Comparison of ENCODE assay signal across 12 mouse cellular contexts in genomic region chr5:136540055-136540838, GRCm38 (mm10). TPM values are rescaled to one million over a fixed set of nuclear protein-coding genes. Genes with fewer than 3 reads are reported as not detected.
DNase-seq lines count a peak whose midpoint lies in the region; ATAC-seq and TF ChIP-seq lines count a peak whose summit lies in the region.
"Had no signal": no experiment of that assay in that cellular context is flagged by ENCODE, and none has a peak within 500 bp of the region (broad histone marks: within the 10 kb centered on the region; RNA-seq: fewer than 3 reads in every experiment).

No protein-coding gene starts in this region.

- 0 out of 2 replicates have a peak overlapping the region, but pooled peaks have one; percentile 25 for H3K9ac ChIP-seq in heart, embryonic 14.5 days (ENCODE audit: low read length)
- H3K9ac ChIP-seq in heart, postnatal 0 days (replicated peaks; ENCODE audit: low read depth, low read length) = no peak overlapping the region
- H3K9ac ChIP-seq: embryonic facial prominence, embryonic 15.5 days; forebrain, embryonic 12.5 days; midbrain, embryonic 12.5 days had no signal

- H3K27ac ChIP-seq in heart, embryonic 14.5 days (replicated peaks in 1 of 2; ENCODE audit: control insufficient read depth in 1 of 2, insufficient read depth in 1 of 2, low read depth in 2 of 2, low read length in 2 of 2) = peak overlapping the region; percentile 35 to 72
- H3K27ac ChIP-seq in heart, postnatal 0 days (ENCODE audit: low read depth) = peak overlapping the region; percentile 79
- H3K27ac ChIP-seq: embryonic facial prominence, embryonic 15.5 days; forebrain, embryonic 12.5 days; midbrain, embryonic 12.5 days had no signal

- no peak overlapping the region for H3K4me3 ChIP-seq in heart, embryonic 14.5 days (ENCODE audit: control insufficient read depth in 1 of 2, insufficient read depth in 1 of 2, low read depth in 1 of 2, low read length in 2 of 2)
- H3K4me3 ChIP-seq in heart, postnatal 0 days (ENCODE audit: low read depth, low read length) = no peak overlapping the region
- H3K4me3 ChIP-seq: embryonic facial prominence, embryonic 15.5 days; forebrain, embryonic 12.5 days; midbrain, embryonic 12.5 days had no signal

- no peak for ATAC-seq in heart, embryonic 14.5 days (ENCODE audit: insufficient number of reproducible peaks, insufficient read depth, low FRiP score, low read depth)
- no peak; the same call in 1 of the 2 replicates for ATAC-seq in heart, postnatal 0 days (ENCODE audit: insufficient read depth, low read depth)
- ATAC-seq in megakaryocyte-erythroid progenitor cell, adult 5-6 weeks (replicated peaks; ENCODE audit: low FRiP score, low TSS enrichment, poor library complexity, severe bottlenecking) = peak; percentile 65
- ATAC-seq: CD4-positive, CD25-positive, alpha-beta regulatory T cell, adult 4 months had no signal

- H3K4me1 ChIP-seq in heart, embryonic 14.5 days (ENCODE audit: control insufficient read depth in 2 of 2, insufficient read depth in 2 of 2, low read length in 2 of 2) = peaks cover 18 to 53% of the 10 kb centered on the region in 2 experiments
- peaks cover 35% of the 10 kb centered on the region for H3K4me1 ChIP-seq in heart, postnatal 0 days (ENCODE audit: control insufficient read depth, insufficient read depth)
- H3K4me1 ChIP-seq: embryonic facial prominence, embryonic 15.5 days had no signal

- H3K27me3 ChIP-seq in heart, embryonic 14.5 days (ENCODE audit: control insufficient read depth, insufficient read depth, low read length) = no peaks in the 10 kb centered on the region
- no peaks in the 10 kb centered on the region for H3K27me3 ChIP-seq in heart, postnatal 0 days (ENCODE audit: control insufficient read depth, insufficient read depth, low read length)
- H3K27me3 ChIP-seq: embryonic facial prominence, embryonic 15.5 days; forebrain, embryonic 12.5 days; midbrain, embryonic 12.5 days had no signal

- no peak overlapping the region for H3K4me2 ChIP-seq in heart, embryonic 14.5 days (ENCODE audit: low read length)
- no peak overlapping the region for H3K4me2 ChIP-seq in heart, postnatal 0 days (ENCODE audit: low read depth, low read length)
- H3K4me2 ChIP-seq: embryonic facial prominence, embryonic 15.5 days; forebrain, embryonic 12.5 days; midbrain, embryonic 12.5 days had no signal

- WGBS in heart, embryonic 14.5 days = 45% methylated on average over 5 of the region's 5 CpGs
- 38% methylated on average over 5 of the region's 5 CpGs for WGBS in heart, postnatal 0 days

- H3K36me3 ChIP-seq in heart, embryonic 14.5 days (ENCODE audit: control insufficient read depth, insufficient read depth, low read length) = no peaks in the 10 kb centered on the region
- H3K36me3 ChIP-seq in heart, postnatal 0 days (replicated peaks; ENCODE audit: control insufficient read depth, insufficient read depth, low read length) = no peaks in the 10 kb centered on the region
- H3K36me3 ChIP-seq: embryonic facial prominence, embryonic 15.5 days; forebrain, embryonic 12.5 days; midbrain, embryonic 12.5 days had no signal

- no peaks in the 10 kb centered on the region for H3K9me3 ChIP-seq in heart, embryonic 14.5 days (ENCODE audit: control insufficient read depth, low read length)
- H3K9me3 ChIP-seq in heart, postnatal 0 days (replicated peaks; ENCODE audit: control insufficient read depth, low read length) = no peaks in the 10 kb centered on the region
- H3K9me3 ChIP-seq: embryonic facial prominence, embryonic 15.5 days; forebrain, embryonic 12.5 days; midbrain, embryonic 12.5 days had no signal

- no peak for TF ChIP-seq CTCF in heart, postnatal 0 days (IDR thresholded peaks at IDR 0.05; ENCODE audit: low read depth)

- DNase-seq in heart, adult 9 months (ENCODE audit: low spot score in 2 of 2) = no peak
- DNase-seq in ovary, adult 18-20 months (ENCODE audit: low spot score) = peak; percentile 17
- no peak for DNase-seq in ovary, postnatal 14 days (ENCODE audit: low spot score)
- DNase-seq in heart, postnatal 0 days (ENCODE audit: low spot score) = no peak
- DNase-seq in layer of hippocampus, postnatal 14 days (ENCODE audit: low spot score in 2 of 2) = no peak
- DNase-seq: thymus, adult 2 months had no signal

- TF ChIP-seq EP300 in heart, postnatal 0 days (IDR thresholded peaks at IDR 0.05; ENCODE audit: low read depth) = no peak

RNA-seq across cellular contexts. Expression of gene Cux1, which starts 27.0 kb away (rescaled TPM):
- polyA plus RNA-seq in heart, embryonic 14.5 days (2014; fragmentation: Nextera tagmentation; extraction: Ambion mirVana) = 71.6 and 76.8 TPM in 2 replicates
- total RNA-seq in heart, postnatal 0 days (2014; rRNA removed; ENCODE audit: low replicate concordance) = 89.5 and 118 TPM in 2 replicates
- polyA plus RNA-seq in heart, postnatal 0 days (2015; fragmentation: Nextera tagmentation; extraction: Ambion mirVana) = 48.0 and 50.7 TPM in 2 replicates
- total RNA-seq in megakaryocyte-erythroid progenitor cell, adult 5-6 weeks (2014; fragmentation: Nextera tagmentation) = 105 and 126 TPM in 2 replicates
- total RNA-seq in megakaryocyte-erythroid progenitor cell, adult 5-6 weeks (2017) = 97.0 and 146 TPM in 2 replicates
- total RNA-seq in layer of hippocampus, postnatal 14 days (2021) = 10 to 100 TPM; 49.8 to 52.4 TPM
